Mouse (Mus musculus): ENCODE results near the gene Mchr1.
"Not testable (repeated sequence)": the region's sequence is repeated elsewhere in the genome, so short reads cannot be mapped to it uniquely, and the experiment has no call there.

Mchr1 gene

DNA sequence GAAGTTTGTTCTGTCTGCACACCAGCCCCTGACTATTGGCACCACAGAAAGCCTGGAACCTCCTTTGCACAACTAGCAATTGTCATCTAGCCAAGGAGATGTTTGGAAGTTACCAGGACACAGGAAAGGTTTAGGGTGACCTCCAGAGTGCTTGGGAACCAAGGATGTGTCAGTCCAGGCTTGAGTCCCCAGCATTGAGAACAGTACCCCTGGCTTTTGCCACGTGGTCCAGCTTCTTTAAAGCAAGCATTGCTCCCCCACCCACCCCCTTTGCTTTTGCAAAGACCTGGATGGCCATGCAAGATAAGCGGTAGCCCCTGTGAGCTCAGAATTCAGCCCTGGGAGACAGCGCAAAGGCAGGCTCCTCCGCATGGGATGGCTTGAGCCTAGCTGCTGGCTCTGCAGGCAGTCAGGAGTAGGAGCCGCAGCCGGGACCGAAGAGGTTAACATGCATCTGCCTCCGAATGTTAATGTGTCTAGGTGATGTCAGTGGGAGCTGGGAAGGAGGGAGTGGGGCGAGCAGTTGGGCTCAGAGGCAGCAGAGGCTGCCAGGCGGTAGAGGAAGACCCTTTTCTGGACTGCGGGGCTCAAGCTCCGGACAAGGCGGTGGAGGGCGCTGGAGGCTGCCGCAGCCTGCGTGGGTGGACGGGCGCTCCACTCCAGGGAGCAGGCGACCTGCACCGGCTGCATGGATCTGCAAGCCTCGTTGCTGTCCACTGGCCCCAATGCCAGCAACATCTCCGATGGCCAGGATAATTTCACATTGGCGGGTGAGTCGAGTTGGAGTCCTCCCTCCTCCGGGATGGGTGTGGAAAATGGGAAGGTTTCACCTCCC lies at the start of gene Mchr1:
Gene Mchr1 (plus strand): TSS at position 414 of the 835 bp plus-strand sequence.
- DNase-seq = peak; percentile 77

DNA sequence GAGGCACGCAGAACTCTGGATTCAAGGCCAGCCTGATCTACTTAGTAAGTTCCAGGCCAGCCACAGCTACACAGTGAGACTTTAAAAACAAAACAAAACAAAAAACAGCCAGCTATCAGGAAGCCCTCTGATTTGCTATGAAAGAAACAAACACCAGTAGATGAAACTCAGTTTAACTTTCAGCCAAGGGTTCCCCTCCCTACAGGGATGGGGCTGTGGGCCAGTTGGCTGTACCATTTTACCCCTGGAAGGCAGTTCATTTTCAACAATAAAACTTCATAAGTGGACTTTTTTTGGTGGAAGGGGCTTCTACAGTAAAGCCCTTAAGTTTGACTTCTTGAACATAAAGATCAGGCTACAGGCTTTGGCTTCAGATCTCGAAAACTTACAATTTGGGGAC lies 46.2 kb upstream of the Mchr1 start:
- no peak for DNase-seq

DNA sequence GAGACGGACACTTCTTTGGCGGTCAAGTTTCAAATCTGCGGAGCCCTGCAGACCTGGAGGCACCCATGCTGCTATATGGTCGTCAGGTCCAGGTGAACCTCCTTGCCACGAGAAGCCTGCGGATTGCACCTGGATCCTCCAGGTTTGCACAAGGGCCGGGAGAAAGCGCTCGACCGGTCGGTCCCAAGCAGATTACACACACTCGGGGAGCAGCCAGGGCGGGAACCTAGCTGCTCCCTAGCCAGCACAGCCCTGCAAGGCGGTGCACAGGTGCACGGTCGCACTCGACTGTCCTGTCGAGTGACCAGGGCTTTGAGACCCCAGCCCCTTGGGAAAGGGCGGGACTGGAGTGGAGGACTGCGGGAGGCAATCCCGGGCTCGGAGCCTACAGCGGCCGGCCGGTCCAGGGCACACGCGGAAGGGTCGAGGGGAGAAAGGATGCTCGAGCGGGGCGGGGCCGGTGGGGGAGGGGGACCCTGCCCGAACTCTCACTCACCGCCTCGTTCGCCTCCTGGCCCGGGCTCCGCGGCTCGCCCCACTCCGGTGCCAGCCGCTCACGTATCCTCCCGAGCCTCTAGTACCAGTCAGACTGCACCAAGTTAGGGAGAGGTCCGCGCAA lies 45.2 kb upstream of the Mchr1 start:
- DNase-seq = no peak

DNA sequence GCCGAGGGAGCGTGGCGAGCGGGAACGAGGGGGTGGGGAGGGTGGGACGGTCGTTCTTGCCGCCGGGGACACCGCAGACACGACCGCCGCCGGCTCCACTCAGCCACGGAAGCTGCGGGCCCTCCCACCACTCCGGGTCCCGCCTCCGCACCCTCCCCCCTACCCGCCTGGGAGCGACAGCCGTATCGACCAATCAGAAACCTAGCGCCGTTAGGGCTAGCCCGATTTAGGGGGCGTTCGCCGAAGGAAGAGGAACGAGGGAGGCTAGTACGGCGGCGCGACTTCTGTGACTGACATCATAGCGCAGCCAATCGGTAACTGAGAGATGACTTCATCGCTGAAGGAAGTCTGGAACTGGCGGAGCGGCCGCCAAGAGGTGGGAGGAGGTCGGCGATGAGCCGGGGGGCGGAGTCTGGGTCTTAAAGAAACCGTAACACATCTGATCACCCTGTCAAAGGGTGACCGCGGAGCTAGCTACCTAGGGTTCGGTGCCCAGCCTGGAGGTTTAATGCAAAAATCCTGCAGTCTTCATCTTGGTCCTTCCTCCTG lies 44.6 kb upstream of the Mchr1 start, which contains the start of gene Mrtfa:
Gene Mrtfa (minus strand): TSS at position 128 of the 549 bp plus-strand sequence.
- DNase-seq = peak; percentile 100

DNA sequence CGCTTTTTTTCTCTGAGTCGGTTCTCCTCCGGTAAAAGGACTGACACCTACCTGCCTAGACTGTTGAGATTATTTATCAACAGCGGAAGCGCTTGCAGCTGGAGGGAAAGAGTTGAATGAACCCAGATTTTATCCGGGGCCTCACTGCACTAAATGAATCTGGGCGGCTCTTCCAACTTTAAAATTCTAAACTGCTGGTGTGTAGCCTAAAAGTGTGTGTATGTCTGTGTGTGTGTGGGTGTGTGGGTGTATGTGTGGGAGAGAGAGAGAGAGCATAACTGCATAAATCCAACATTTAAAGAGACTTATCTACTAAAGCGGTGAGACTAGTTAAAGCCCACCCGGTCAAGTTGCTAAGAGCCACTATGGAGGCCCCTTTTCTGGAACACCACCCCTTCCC lies 44.0 kb upstream of the Mchr1 start:
- DNase-seq = peak; percentile 34

DNA sequence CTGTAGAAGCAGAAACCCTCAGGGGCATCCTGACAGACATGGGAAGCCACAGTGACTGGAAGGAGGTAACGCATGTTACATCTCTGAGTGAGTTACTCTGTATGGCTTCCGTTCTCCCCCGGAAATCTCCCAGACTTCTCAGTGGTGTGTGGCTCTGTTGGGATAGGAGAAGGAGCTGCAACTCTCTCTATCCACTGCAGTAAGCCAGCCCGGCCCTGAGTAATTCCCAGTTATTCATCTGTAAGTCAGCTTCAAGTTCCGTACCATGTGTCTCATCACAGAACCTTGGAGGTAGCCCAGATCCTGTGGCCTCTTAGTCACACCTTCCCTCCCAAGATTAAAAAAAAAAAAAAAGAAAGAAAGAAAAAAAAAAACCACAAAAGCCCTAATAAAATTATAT lies 43.0 kb upstream of the Mchr1 start:
- no peak for DNase-seq

DNA sequence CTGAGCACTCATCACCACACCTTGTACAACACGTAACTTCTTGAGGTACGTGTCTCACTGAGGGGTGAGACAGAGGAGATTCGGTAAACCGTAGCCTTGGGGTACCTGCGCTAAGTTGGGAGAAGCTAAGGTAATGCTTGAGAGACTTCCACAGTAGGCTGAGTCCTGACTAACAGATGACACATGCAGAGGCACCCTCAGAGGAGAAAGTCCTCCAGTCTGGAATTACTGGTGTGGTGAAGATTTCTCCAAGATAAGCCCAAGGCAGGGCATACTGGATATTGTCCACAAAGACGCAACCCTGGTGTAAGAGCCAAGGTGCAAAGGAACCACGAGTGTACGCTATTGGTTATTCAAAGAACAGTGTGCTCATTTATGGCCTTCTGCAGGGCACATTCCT lies 42.4 kb upstream of the Mchr1 start:
- no peak for DNase-seq

DNA sequence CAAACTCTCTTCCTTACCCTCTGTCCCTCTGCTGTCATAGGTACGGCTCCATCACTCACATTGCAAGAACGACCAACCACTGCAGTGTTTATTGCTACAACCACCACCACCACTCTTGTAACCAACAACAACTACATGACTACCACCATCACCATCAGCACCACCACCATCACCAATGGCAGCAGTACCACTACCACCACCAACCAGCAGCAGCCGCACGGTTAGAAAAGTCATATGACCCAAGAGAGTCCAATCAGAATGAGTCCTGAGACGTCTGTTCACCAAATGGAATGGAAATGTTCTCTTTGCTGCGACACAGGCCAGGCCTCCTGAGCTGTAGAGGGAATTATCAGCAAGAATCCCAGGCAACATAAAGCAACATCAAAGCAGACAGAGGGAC lies 40.5 kb upstream of the Mchr1 start:
- no peak for DNase-seq

DNA sequence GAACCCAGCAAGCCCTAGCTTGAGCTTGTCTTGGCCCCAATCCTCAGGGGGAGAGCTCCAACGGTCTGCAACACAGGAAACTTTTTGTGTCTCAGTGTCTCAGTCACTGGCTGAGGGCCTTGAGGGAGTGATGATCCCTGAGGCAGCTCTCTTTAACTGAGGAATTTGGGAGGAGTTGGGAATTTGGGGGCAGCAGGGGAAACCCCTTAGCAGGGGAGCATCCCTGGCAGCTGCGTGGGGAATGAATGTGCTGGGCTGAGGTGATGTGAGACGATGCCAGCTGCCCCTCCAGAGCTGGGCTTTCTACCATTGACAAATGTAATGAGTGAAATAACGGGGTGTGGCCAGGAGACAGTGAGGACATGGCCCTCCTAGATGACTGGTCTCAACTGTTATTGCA lies 39.9 kb upstream of the Mchr1 start:
- no peak for DNase-seq

DNA sequence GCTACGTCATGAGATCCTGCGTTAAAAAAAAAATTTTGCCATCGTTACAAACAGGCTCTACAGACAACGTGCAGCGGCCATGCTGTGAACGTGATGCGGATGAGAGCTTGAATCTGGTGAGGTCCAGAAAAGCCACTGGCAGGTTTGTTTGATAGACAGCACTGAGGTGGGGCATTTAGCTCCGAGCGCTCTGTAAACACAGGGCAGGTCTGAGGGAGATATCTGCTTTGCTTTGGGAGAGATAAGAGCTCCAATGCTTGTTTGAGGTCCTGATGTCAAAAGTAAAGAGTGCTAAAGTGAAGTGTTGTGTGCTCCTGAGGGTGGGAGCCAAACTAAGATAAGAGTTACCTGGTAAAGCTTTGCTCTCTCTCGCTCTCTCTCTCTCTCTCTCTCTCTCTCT lies 38.1 kb upstream of the Mchr1 start:
- DNase-seq = no peak

DNA sequence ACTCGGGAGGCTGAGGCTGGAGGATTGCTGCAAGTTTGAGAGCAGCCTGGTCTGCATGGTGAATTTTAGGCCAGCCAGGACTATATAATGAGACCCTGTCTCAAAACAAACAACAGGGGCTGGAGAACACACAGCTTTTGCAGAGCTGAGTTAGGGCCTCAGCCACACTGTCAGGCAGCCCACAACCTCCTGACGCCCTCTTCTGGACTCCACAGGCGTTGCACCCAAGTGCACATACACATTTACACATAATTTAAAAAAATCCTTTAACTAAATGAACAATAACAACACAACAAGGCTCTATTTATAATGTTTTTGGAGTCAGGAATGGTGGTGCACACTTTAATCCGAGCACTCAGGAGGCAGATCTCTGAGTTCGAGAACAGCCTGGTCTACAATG lies 36.9 kb upstream of the Mchr1 start:
- no peak for DNase-seq

DNA sequence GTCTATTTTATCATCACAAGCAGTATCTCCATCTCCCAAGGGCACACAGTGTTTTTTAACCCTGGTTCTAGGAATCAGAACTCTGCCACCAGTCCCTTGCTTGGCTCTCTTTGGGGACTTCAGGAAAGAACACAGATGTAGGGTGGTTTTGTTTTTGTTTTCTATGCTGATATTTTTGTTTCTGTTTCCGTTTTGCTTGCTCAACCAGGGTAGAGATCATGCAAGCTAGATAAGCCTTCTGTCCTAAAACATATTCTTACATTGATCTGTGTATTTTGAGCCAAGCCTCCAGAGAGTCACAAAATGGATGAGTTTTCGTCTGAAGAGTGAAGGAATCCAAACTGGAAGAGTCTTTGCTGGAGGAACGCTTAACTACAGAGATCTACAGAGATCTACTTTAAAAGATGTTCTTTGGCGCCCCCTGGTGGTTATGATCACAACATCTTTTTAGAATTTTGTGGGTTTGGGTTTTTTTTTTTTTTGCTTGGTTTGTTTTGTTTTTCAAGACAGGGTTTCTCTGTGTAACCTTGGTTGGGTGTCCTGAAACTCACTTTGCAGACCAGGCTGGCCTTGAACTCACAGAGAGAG lies 35.8 kb upstream of the Mchr1 start:
- DNase-seq = peak; percentile 44

DNA sequence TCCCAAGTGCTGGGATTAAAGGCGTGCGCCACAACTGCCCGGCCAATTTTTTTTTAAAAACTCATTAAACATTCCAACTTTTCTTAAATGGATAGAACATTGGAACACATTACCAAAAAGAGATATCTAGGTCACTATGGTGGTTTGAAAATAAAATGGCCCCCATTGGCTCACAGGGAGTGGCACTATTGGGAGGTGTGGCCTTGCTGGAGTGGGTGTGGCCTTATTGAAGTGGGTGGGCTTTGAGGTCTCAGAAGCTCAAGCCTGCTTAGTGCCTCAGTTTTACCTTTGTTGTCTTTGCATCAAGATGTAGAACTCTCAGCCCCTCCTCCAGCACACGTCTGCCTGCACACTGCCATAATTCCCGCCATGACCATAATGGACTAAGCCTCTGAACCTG lies 32.8 kb upstream of the Mchr1 start:
- DNase-seq = no peak

DNA sequence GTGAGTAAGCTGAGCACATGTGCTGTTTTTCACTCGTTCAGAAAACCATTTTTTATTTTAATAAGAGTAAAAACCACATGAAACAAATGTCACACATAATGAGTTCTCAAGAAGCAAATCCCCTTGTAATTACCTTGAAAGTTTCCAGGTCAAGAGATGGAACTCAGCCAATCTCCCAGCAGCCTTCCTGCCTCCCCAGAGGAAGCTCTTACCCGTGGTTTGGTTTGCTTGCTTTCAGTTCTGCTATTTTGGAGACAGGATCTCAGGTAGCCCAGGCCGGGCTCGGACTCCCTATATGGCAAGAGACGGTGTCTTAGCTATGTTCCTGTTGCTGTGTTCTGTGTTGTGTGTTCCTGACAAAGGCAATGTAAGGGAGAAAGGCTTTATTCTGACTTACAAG lies 24.8 kb upstream of the Mchr1 start:
- no peak for DNase-seq

DNA sequence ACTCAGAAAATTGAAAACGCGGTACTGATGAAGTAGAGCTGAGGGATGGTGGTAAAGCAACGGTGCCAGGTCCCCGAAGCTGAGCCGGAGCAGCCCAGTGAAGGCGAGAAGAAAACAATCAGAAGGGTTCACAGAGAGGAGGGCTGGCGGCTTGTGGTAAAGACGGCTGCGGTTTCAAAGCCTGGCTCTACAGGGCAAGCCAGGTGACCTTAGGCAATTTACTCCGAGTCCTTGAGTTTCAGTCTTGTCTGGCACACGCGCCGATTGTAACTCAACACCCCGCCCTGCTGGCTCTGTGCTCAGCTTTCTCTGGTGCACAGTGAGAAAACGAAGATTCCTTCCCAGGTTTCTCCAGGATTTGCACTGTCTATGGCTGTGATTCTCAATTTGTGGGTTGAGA lies 22.3 kb upstream of the Mchr1 start:
- DNase-seq = no peak

DNA sequence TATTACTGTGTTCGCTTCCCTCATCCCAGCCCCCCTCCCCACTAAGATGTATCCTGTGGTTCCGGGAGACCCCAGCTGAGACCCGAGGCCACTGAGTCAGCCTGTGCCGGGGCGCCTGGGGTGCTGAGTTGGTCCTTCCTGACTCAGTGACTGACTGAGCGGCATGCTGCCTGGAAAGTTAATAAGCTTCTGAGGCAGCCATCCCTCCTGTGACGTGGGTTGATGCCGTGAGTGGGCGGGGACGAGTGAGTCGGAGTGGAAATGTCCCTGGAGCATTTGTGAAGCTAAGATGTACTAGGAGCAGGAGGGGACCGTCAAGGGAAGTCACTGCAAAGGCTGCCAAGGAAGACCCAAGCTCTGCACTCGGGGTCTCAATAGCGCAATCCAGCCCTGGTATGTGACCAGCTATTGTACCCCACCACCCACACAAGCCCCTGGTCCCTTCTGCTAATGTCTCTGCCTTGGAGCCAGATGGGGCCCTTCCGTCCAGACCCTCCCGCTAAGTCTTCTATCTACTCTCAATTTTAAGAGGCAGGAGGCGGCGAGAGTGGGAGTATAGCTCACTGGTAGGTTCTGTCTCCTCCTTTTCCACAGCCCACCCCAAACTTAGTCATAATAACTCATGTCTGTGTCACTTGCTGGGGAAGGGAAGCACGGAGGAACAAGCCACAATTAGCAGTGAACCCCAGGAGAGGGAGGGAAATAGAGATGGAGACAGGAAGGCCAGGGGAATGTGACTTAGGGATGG lies 18.2 kb upstream of the Mchr1 start:
- peak; percentile 76 for DNase-seq

DNA sequence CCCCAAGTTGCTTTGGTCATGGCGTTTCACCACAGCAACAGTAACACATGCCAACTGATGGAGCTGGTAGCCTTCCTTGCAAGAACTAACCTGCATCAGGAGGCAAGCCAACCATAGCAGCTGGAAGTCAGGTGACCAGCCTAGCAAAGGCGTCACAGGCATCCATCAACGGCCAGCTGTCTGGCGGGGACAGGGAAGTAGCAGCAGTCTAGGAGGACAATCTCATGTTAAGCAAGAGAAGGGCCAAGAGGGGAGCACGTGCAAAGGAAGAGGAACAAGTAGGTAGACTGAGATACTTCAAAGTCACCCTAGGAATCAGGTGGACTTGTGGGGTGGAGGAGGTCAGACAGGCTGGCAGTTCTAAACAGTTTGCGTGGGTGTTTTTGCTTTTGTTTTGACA lies 16.2 kb upstream of the Mchr1 start:
- no peak for DNase-seq

DNA sequence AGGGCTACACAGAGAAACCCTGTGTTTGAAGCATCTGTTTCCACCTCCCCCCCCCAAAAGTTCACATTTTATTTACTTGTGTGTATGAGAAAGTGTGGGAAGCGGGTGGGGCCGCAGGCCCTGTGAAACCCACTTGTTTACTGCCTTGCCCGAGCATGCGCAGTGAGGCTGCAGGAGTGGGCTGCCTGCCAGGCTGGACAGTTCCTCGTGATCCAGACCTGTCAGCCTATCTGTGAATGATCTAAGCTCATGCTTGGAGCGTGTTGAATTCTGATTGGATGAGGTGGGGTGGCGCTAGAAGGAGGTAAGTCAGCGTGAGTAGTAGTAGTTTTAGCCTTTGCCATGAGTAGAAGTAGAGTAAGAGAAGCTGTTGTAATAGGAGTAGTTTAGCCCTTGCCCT lies 15.2 kb upstream of the Mchr1 start:
- not testable (repeated sequence) for DNase-seq

DNA sequence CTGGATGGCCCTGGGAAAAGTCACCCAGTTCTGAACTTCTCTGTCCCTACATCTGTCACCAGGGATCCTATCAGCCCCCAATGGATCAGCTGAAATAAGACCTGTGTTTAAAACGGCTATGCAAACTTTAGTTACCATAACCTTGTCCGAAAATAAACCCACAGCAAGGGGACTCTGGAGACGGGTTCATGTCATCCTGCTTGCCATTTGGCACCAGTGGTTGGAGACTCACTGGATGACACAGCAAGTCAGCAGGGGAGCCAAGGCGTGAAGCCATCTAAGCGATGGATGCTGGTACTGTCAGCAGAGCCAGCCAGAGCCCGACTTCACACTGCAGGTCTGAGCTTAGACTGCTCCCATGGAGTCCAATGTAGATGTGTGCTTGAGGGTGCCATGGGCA lies 13.9 kb upstream of the Mchr1 start:
- DNase-seq = no peak

DNA sequence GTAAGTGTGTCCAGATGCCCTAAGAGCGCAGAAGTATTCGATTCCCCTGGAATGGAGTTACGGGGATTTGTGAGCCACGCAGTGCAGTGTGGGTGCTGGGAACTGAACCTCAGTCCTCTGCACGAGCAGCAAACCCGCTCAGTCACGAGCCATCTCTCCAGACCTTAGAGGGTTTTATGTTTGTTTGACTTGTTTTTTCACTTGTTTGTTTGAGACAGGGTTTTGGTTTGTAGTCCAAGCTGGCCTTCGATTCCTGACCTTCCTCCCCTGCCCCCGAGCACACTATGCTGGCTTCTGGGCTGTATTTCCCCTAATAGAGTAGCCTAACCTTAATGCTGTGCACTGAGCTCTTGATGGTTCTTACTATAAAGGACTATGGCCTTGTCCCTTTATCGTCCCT lies 10.3 kb upstream of the Mchr1 start:
- no peak for DNase-seq

DNA sequence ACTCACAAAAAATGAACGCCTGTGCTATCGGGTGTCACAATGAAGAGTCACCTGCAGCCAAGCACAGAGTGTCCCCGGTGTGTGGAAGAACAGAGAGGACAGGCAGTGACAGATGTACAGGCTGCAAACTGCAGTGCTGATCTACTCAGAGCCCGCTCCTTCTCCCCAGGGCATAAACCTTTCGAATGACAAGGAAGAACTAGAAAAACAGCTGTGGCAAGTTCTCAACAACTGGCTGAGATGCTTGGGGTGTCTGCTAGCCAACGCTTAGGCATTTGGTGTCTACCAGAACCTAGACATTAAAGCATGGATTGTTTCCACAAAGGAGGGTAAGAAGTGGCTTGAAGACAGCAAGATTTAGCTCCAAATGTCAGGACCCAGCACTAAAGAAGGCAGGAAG lies 9.6 kb upstream of the Mchr1 start:
- DNase-seq = no peak

DNA sequence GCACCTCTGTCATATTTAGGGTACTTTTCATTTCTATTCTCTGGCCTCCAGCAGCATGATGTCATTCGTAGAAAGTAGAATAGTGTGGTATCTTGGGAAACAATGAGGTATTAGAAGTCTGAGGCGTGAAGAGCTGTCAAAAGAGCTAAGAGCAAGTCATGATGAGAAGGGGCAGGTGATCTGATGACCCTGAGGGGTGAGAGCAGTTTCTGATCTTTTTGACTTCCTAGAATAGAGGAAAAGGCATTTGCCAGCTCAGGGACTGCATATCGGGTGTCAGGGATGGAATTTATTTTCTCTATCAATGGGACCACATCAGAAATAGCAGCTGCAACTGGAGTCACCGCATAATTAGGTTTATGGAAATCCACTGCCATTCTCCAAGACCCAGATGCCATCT lies 8.5 kb upstream of the Mchr1 start:
- no peak for DNase-seq

DNA sequence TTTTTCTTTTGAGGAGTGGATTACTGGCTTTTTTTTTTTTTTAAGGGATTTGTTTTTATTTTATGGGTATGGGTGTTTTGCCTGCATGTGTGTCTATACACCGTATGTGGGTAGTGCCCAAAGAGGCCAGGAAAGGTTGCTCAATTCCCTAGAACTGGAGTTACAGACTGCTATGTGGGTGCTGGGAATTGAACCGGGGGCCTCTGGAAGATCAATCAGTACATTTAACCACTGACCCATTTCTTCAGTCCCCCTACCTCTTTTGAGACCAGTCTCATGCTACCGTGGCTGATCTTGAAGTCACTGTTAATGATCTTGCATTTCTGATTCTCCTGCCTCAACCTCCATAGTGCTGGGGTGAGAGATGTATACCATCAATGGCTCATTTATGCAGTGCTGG lies 8.0 kb upstream of the Mchr1 start:
- no peak for DNase-seq
